In genomic region chr13:56087936-56088335, GRCm38 (mm10) we compare ENCODE assay signal across 16 mouse cellular contexts. TPM values are rescaled to one million over a fixed set of nuclear protein-coding genes. Genes with fewer than 3 reads are reported as not detected.
DNase-seq lines count a peak whose midpoint lies in the region; ATAC-seq and TF ChIP-seq lines count a peak whose summit lies in the region.
"Had no signal": no experiment of that assay in that cellular context is flagged by ENCODE, and none has a peak within 500 bp of the region (broad histone marks: within the 10 kb centered on the region; RNA-seq: fewer than 3 reads in every experiment).

No protein-coding gene starts in this region.

- H3K4me2 ChIP-seq in heart, postnatal 0 days (ENCODE audit: low read depth, low read length) = no peak overlapping the region
- no peak overlapping the region for H3K4me2 ChIP-seq in myocyte (ENCODE audit: low read depth)
- H3K4me2 ChIP-seq: embryonic facial prominence, embryonic 13.5 days; intestine, embryonic 15.5 days; lung, embryonic 14.5 days had no signal

- DNase-seq in gastrocnemius, adult 18-20 months (ENCODE audit: low spot score) = peak; percentile 43
- DNase-seq in gastrocnemius, postnatal 4 days (ENCODE audit: low spot score in 2 of 2) = no peak
- DNase-seq in heart, postnatal 0 days (ENCODE audit: low spot score) = peak; percentile 80
- DNase-seq in adrenal gland, postnatal 25 days = no peak
- DNase-seq in frontal cortex, postnatal 36 days (ENCODE audit: low spot score in 2 of 2) = no peak
- DNase-seq: adrenal gland, postnatal 10 days; cerebellum, postnatal 25 days; liver; lung, embryonic 14.5 days; thymus, adult 18-20 months had no signal

- no peak for ATAC-seq in megakaryocyte, adult 5-6 weeks (ENCODE audit: poor library complexity, severe bottlenecking)
- peak; percentile 91 for ATAC-seq in heart, postnatal 0 days (ENCODE audit: insufficient read depth, low read depth)
- ATAC-seq: intestine, embryonic 15.5 days had no signal

- WGBS in heart, postnatal 0 days = 28% methylated on average over 19 of the region's 19 CpGs

- TF ChIP-seq CTCF in heart, postnatal 0 days (IDR thresholded peaks at IDR 0.05; ENCODE audit: low read depth) = no peak

- H3K9ac ChIP-seq in heart, postnatal 0 days (replicated peaks; ENCODE audit: low read depth, low read length) = no peak overlapping the region
- H3K9ac ChIP-seq: embryonic facial prominence, embryonic 13.5 days; intestine, embryonic 15.5 days; lung, embryonic 14.5 days had no signal

- TF ChIP-seq POLR2A in myocyte (IDR thresholded peaks at IDR 0.05; ENCODE audit: insufficient read length, low read depth) = no peak

- peaks cover 7% of the 10 kb centered on the region for H3K4me1 ChIP-seq in megakaryocyte, embryonic 14.5 days
- peaks cover 33% of the 10 kb centered on the region for H3K4me1 ChIP-seq in heart, postnatal 0 days (ENCODE audit: control insufficient read depth, insufficient read depth)

- H3ac ChIP-seq in myocyte (ENCODE audit: control insufficient read depth, insufficient read length) = no peak overlapping the region

- peaks cover 100% of the 10 kb centered on the region for H3K36me3 ChIP-seq in megakaryocyte, embryonic 14.5 days (replicated peaks; ENCODE audit: low read length)
- H3K36me3 ChIP-seq in heart, postnatal 0 days (replicated peaks; ENCODE audit: control insufficient read depth, insufficient read depth, low read length) = peaks cover 45% of the 10 kb centered on the region
- H3K36me3 ChIP-seq in myocyte (ENCODE audit: control insufficient read depth, insufficient read depth) = peaks cover 6% of the 10 kb centered on the region

- H3K9me3 ChIP-seq in megakaryocyte, embryonic 14.5 days = no peaks in the 10 kb centered on the region
- H3K9me3 ChIP-seq in heart, postnatal 0 days (replicated peaks; ENCODE audit: control insufficient read depth, low read length) = no peaks in the 10 kb centered on the region
- H3K9me3 ChIP-seq: embryonic facial prominence, embryonic 13.5 days; intestine, embryonic 15.5 days had no signal

- no peaks in the 10 kb centered on the region for H3K79me2 ChIP-seq in myocyte (ENCODE audit: control insufficient read depth, insufficient read depth)

- H3K27ac ChIP-seq in heart, postnatal 0 days (ENCODE audit: low read depth) = peak overlapping the region; percentile 85
- H3K27ac ChIP-seq: embryonic facial prominence, embryonic 13.5 days; intestine, embryonic 15.5 days; left cerebral cortex, adult 2 months had no signal

- peak overlapping the region; percentile 15 for H3K4me3 ChIP-seq in megakaryocyte, embryonic 14.5 days (replicated peaks)
- H3K4me3 ChIP-seq in heart, postnatal 0 days (ENCODE audit: low read depth, low read length) = no peak overlapping the region
- H3K4me3 ChIP-seq in myocyte = no peak overlapping the region
- H3K4me3 ChIP-seq: embryonic facial prominence, embryonic 13.5 days; intestine, embryonic 15.5 days; left cerebral cortex, adult 2 months had no signal

- no peaks in the 10 kb centered on the region for H3K27me3 ChIP-seq in megakaryocyte, embryonic 14.5 days (replicated peaks)
- H3K27me3 ChIP-seq in heart, postnatal 0 days (ENCODE audit: control insufficient read depth, insufficient read depth, low read length) = no peaks in the 10 kb centered on the region
- no peaks in the 10 kb centered on the region for H3K27me3 ChIP-seq in myocyte (ENCODE audit: control insufficient read depth, insufficient read depth, insufficient read length)
- H3K27me3 ChIP-seq: embryonic facial prominence, embryonic 13.5 days; intestine, embryonic 15.5 days had no signal

- TF ChIP-seq EP300 in heart, postnatal 0 days (IDR thresholded peaks at IDR 0.05; ENCODE audit: low read depth) = 0 out of 2 replicates have a peak, but pooled peaks have one; percentile 33

TF ChIP-seq in myocyte, 11 proteins besides CTCF, POLR2A, EP300 and RAD21:
- TF ChIP-seq E2F4 (IDR thresholded peaks at IDR 0.05; ENCODE audit: insufficient read depth) (no peak), POLR2AphosphoS2 (IDR thresholded peaks at IDR 0.05; ENCODE audit: insufficient read length, low read depth) (peak; percentile 25), USF1 (IDR thresholded peaks at IDR 0.05; ENCODE audit: low read depth) (no peak), MYOG (IDR thresholded peaks at IDR 0.05; ENCODE audit: control insufficient read depth in 1 of 3, insufficient read depth in 1 of 3, insufficient read length in 2 of 3, low read depth in 2 of 3) (no peak), MAX (IDR thresholded peaks at IDR 0.05; ENCODE audit: low read depth) (no peak), SRF (IDR thresholded peaks at IDR 0.05; ENCODE audit: control insufficient read depth, insufficient read length, low read depth) (no peak), MYOD1 (IDR thresholded peaks at IDR 0.05; ENCODE audit: control insufficient read depth in 1 of 3, insufficient read length in 2 of 3, low read depth in 2 of 3) (no peak), TCF12 (IDR thresholded peaks at IDR 0.05; ENCODE audit: insufficient read depth, poor library complexity, severe bottlenecking) (no peak), CEBPB (IDR thresholded peaks at IDR 0.05; ENCODE audit: insufficient read depth, poor library complexity, severe bottlenecking) (no peak)

RNA-seq across cellular contexts. Expression of gene H2afy, which starts 48.2 kb away (rescaled TPM):
- 10 to 100 TPM; 59.7 to 70.6 TPM for total RNA-seq in gastrocnemius, adult 18-20 months (2021)
- total RNA-seq in gastrocnemius, postnatal 4 days (2021) = 10 to 100 TPM; 80.2 to 89.7 TPM
- 149 and 331 TPM in 2 replicates for polyA plus RNA-seq in megakaryocyte, embryonic 14.5 days (2012; ENCODE audit: insufficient read depth, low replicate concordance)
- total RNA-seq in megakaryocyte, adult 5-6 weeks (2015) = 304 and 326 TPM in 2 replicates
- 669 and 674 TPM in 2 replicates for total RNA-seq in megakaryocyte, adult 5-6 weeks (2017)
- 45.0 and 93.1 TPM in 2 replicates for total RNA-seq in heart, postnatal 0 days (2014; rRNA removed; ENCODE audit: low replicate concordance)
- polyA plus RNA-seq in heart, postnatal 0 days (2015; fragmentation: Nextera tagmentation; extraction: Ambion mirVana) = 61.7 and 62.0 TPM in 2 replicates
- 62.8 TPM for polyA plus RNA-seq in myocyte (2012; fragmentation: generic; extraction: Trizol)
- total RNA-seq in adrenal gland, postnatal 25 days (2021) = 128 and 133 TPM in 2 replicates

Comparison
In these comparisons a context has a peak if more than half of its experiments do, and no peak if none do; other contexts are left out.
1. DNase-seq: peak in gastrocnemius, adult 18-20 months (single experiment) and heart, postnatal 0 days (single experiment); none in gastrocnemius, postnatal 4 days (0 of 2), adrenal gland, postnatal 25 days (single experiment) and frontal cortex, postnatal 36 days (0 of 2).